Mouse (Mus musculus): ENCODE results near the gene Glrx5. TPM values are rescaled to one million over a fixed set of nuclear protein-coding genes. Genes with fewer than 3 reads are reported as not detected.
A peak's percentile ranks its signal among the peaks of the same experiment; 100 is the strongest.

Gene Glrx5
- polyA plus RNA-seq (2015; fragmentation: Nextera tagmentation; extraction: Ambion mirVana) = 138 and 154 TPM in 2 replicates

DNA sequence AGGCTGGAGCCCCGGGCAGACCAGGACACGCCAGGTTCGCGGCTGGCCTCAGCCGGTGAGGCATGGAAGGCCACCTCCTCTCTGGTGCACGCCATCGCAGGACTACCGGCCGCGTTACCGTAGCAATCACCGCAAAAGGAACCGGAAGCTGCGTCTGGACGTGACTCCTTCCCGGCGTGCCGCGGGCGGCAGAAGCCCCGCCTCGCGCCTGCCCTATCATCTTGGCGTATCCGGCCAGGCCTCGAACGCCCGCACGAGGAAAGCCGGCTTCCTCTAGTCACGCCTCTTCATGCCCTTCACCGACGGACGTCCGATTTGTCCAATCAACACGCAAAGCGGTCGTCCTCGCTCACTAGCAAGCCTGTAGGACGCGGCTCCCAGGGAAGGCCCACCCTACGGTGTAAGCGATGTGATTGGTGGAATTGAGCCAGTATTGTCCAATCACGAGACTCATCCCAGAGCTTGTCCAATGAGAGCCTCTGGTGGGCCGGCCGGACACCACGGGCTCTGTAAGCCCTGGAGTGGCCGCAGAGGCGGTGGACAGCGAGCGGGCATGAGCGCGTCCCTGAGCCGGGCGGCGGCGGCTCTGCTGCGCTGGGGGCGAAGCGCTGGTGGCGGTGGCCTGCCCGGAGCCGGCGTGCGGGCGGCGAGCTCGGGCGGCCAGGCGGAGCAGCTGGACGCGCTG is at the start of gene Glrx5:
Gene Glrx5, plus strand, starts transcription at position 542 of the 685 bp plus-strand sequence.
- Histone ChIP-seq H3K4me2 (ENCODE audit: low read length) (peak within 1 kb of the TSS; percentile 90), H3K9me3 (replicated peaks; ENCODE audit: control insufficient read depth, low read length, poor library complexity, severe bottlenecking) (no peaks in the 10 kb centered on the region), H3K27me3 (ENCODE audit: control insufficient read depth, insufficient read depth, low read depth, low read length) (no peaks in the 10 kb centered on the region), H3K9ac (ENCODE audit: low read depth, low read length) (peak within 1 kb of the TSS; percentile 84), H3K36me3 (ENCODE audit: control insufficient read depth, insufficient read depth, low read length) (peaks cover 10% of the 10 kb centered on the region), H3K27ac (ENCODE audit: low read length) (peak within 1 kb of the TSS; percentile 79), H3K4me3 (ENCODE audit: low read depth, low read length) (peak within 1 kb of the TSS; percentile 88), H3K4me1 (ENCODE audit: control insufficient read depth, insufficient read depth, low read length) (peaks cover 29% of the 10 kb centered on the region)
- under 1% methylated on average over 71 of the region's 72 CpGs for WGBS
- ATAC-seq = peak; percentile 99

DNA sequence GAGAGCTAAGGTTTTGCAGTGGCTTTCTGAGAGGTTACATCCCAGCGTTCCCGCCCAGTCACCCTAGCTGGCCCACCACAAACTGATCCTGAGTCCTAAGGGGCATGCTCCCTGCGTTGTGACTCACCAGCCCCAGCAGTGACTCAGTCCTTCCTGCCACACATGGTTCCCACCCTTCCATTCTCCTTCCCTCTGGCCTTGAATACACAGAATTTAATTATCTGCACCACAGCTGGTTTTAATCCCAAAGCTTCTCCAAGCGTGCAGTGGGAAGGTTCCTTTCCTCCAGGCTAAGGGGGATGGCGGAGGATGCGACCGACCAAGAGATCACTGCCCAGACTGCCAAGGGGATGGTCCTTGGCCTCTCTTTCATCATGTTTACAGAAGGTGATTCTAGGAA is 49.0 kb upstream of the Glrx5 start:
- Histone ChIP-seq H3K4me3 (ENCODE audit: low read depth, low read length) (no peak overlapping the region), H3K4me2 (ENCODE audit: low read length) (no peak overlapping the region), H3K4me1 (ENCODE audit: control insufficient read depth, insufficient read depth, low read length) (peaks cover 6% of the 10 kb centered on the region; the same call in 1 of the 2 replicates), H3K27me3 (ENCODE audit: control insufficient read depth, insufficient read depth, low read depth, low read length) (no peaks in the 10 kb centered on the region), H3K9me3 (replicated peaks; ENCODE audit: control insufficient read depth, low read length, poor library complexity, severe bottlenecking) (no peaks in the 10 kb centered on the region), H3K36me3 (ENCODE audit: control insufficient read depth, insufficient read depth, low read length) (no peaks in the 10 kb centered on the region), H3K27ac (ENCODE audit: low read length) (no peak overlapping the region), H3K9ac (ENCODE audit: low read depth, low read length) (no peak overlapping the region)
- WGBS = 40% methylated on average over 7 of the region's 7 CpGs
- ATAC-seq = no peak

DNA sequence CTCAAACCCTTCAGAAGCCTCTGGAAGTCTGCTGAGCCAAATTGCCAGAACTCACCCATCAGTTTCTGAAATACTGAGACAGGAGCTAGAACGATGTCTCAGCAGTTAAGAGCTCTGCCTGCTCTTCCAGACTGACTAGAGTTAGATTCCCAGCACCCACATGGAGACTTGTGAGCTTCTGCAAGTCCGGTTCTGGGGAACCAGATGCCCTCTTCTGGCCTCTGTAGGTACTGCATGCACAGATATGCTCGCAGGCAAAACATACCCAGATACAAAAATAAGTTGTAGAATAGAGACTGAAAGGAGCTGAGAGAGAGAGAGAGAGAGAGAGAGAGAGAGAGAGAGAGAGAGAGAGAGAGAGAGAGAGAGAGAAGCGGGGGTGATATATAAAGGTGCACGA is 47.4 kb upstream of the Glrx5 start:
- no peak overlapping the region for H3K4me3 ChIP-seq (ENCODE audit: low read depth, low read length)
- no peaks in the 10 kb centered on the region for H3K36me3 ChIP-seq (ENCODE audit: control insufficient read depth, insufficient read depth, low read length)
- no peaks in the 10 kb centered on the region for H3K27me3 ChIP-seq (ENCODE audit: control insufficient read depth, insufficient read depth, low read depth, low read length)
- H3K9ac ChIP-seq (ENCODE audit: low read depth, low read length) = no peak overlapping the region
- no peak overlapping the region for H3K27ac ChIP-seq (ENCODE audit: low read length)
- no peaks in the 10 kb centered on the region for H3K4me1 ChIP-seq (ENCODE audit: control insufficient read depth, insufficient read depth, low read length)
- H3K9me3 ChIP-seq (replicated peaks; ENCODE audit: control insufficient read depth, low read length, poor library complexity, severe bottlenecking) = no peaks in the 10 kb centered on the region
- ATAC-seq = no peak
- WGBS = 77% methylated on average over 5 of the region's 5 CpGs
- H3K4me2 ChIP-seq (ENCODE audit: low read length) = no peak overlapping the region

DNA sequence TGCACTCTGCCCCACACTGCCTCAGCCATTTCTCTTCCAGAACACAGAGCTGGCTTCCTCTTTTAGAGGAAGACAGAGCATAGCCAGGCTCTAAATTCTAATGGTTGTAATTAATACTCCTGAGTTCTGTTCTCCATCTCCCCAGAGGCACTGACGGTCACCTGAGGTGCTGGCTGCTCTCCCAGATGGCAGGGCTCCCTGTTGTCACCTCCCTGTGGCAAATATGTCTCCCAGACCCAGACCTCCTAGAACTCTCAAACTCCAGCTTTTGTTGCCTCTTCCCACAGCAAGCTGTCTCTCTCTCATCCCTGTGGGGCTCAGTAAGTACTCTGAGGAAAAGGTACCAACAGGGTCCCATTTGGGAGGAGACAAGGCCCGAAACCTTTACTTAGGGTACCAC is 46.5 kb upstream of the Glrx5 start:
- ATAC-seq = no peak
- no peak overlapping the region for H3K9ac ChIP-seq (ENCODE audit: low read depth, low read length)
- no peaks in the 10 kb centered on the region for H3K27me3 ChIP-seq (ENCODE audit: control insufficient read depth, insufficient read depth, low read depth, low read length)
- no peak overlapping the region for H3K4me2 ChIP-seq (ENCODE audit: low read length)
- no peaks in the 10 kb centered on the region for H3K9me3 ChIP-seq (replicated peaks; ENCODE audit: control insufficient read depth, low read length, poor library complexity, severe bottlenecking)
- 76% methylated on average over 2 of the region's 2 CpGs for WGBS
- no peaks in the 10 kb centered on the region for H3K4me1 ChIP-seq (ENCODE audit: control insufficient read depth, insufficient read depth, low read length)
- no peak overlapping the region for H3K4me3 ChIP-seq (ENCODE audit: low read depth, low read length)
- no peak overlapping the region for H3K27ac ChIP-seq (ENCODE audit: low read length)
- H3K36me3 ChIP-seq (ENCODE audit: control insufficient read depth, insufficient read depth, low read length) = no peaks in the 10 kb centered on the region

DNA sequence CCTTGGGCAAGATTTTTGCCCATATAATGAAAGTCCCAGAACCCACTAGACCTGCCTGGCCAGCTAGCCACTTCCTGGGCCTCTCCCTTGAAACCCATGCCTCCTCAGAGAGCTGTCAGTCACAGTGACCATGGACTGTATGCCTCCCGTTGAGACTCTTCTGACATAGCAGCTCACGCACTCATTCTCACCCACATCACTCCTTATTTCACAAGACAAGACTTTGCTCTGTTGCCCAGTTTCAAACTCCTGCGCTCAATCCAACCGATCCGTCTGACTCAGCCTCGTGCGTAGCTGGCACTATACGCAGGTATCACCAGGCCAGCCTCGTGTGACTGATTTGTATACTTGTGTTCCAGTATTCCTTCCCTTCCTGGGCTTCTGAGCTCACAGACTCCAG is 45.7 kb upstream of the Glrx5 start:
- 94% methylated on average over 9 of the region's 9 CpGs for WGBS
- Histone ChIP-seq H3K9me3 (replicated peaks; ENCODE audit: control insufficient read depth, low read length, poor library complexity, severe bottlenecking) (no peaks in the 10 kb centered on the region), H3K4me2 (ENCODE audit: low read length) (no peak overlapping the region), H3K4me1 (ENCODE audit: control insufficient read depth, insufficient read depth, low read length) (no peaks in the 10 kb centered on the region), H3K36me3 (ENCODE audit: control insufficient read depth, insufficient read depth, low read length) (no peaks in the 10 kb centered on the region), H3K27ac (ENCODE audit: low read length) (no peak overlapping the region), H3K9ac (ENCODE audit: low read depth, low read length) (no peak overlapping the region), H3K4me3 (ENCODE audit: low read depth, low read length) (no peak overlapping the region), H3K27me3 (ENCODE audit: control insufficient read depth, insufficient read depth, low read depth, low read length) (no peaks in the 10 kb centered on the region)
- ATAC-seq = no peak

- Histone ChIP-seq H3K4me3 (ENCODE audit: low read depth, low read length) (no peak overlapping the region), H3K4me1 (ENCODE audit: control insufficient read depth, insufficient read depth, low read length) (no peaks in the 10 kb centered on the region), H3K4me2 (ENCODE audit: low read length) (no peak overlapping the region), H3K36me3 (ENCODE audit: control insufficient read depth, insufficient read depth, low read length) (no peaks in the 10 kb centered on the region), H3K27me3 (ENCODE audit: control insufficient read depth, insufficient read depth, low read depth, low read length) (no peaks in the 10 kb centered on the region), H3K9ac (ENCODE audit: low read depth, low read length) (no peak overlapping the region), H3K9me3 (replicated peaks; ENCODE audit: control insufficient read depth, low read length, poor library complexity, severe bottlenecking) (no peaks in the 10 kb centered on the region), H3K27ac (ENCODE audit: low read length) (no peak overlapping the region)
- ATAC-seq = no peak
- WGBS = 41% methylated on average over 7 of the region's 7 CpGs
Observed at GRCm38 (mm10) chr12:104987936-104988335, 44.6 kb upstream of the Glrx5 start.

GRCm38 (mm10) chr12:104990741-104991454 is 41.6 kb upstream of the Glrx5 start:
- Histone ChIP-seq H3K9me3 (replicated peaks; ENCODE audit: control insufficient read depth, low read length, poor library complexity, severe bottlenecking) (no peaks in the 10 kb centered on the region), H3K9ac (ENCODE audit: low read depth, low read length) (no peak overlapping the region), H3K4me1 (ENCODE audit: control insufficient read depth, insufficient read depth, low read length) (no peaks in the 10 kb centered on the region), H3K4me3 (ENCODE audit: low read depth, low read length) (no peak overlapping the region), H3K27ac (ENCODE audit: low read length) (no peak overlapping the region), H3K27me3 (ENCODE audit: control insufficient read depth, insufficient read depth, low read depth, low read length) (no peaks in the 10 kb centered on the region), H3K4me2 (ENCODE audit: low read length) (no peak overlapping the region), H3K36me3 (ENCODE audit: control insufficient read depth, insufficient read depth, low read length) (no peaks in the 10 kb centered on the region)
- ATAC-seq = no peak
- WGBS = 87% methylated on average over 13 of the region's 13 CpGs

GRCm38 (mm10) chr12:104992123-104992741 is 40.3 kb upstream of the Glrx5 start:
- Histone ChIP-seq H3K27ac (ENCODE audit: low read length) (no peak overlapping the region), H3K36me3 (ENCODE audit: control insufficient read depth, insufficient read depth, low read length) (no peaks in the 10 kb centered on the region), H3K4me3 (ENCODE audit: low read depth, low read length) (no peak overlapping the region), H3K27me3 (ENCODE audit: control insufficient read depth, insufficient read depth, low read depth, low read length) (no peaks in the 10 kb centered on the region), H3K9ac (ENCODE audit: low read depth, low read length) (no peak overlapping the region), H3K9me3 (replicated peaks; ENCODE audit: control insufficient read depth, low read length, poor library complexity, severe bottlenecking) (no peaks in the 10 kb centered on the region), H3K4me1 (ENCODE audit: control insufficient read depth, insufficient read depth, low read length) (no peaks in the 10 kb centered on the region), H3K4me2 (ENCODE audit: low read length) (no peak overlapping the region)
- ATAC-seq = no peak
- 87% methylated on average over 10 of the region's 10 CpGs for WGBS

DNA sequence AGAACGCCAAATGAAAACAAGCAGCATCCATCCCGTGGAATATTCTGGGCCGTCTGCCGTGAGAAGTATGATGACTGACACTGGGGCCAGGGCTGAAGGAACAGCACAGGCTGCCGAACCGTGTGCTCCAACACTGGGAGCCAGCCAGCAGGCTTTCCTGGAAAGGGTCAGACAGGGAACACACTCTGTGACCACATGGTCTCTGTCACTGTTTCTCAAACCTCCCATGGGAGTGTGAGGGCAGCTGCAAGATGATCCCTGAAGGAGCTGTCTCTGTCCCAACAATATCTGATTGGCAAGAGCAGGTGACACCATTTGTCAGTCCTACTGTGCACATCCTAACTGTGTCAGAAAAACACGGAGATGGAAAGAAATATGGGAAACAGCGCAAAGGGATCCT is 39.6 kb upstream of the Glrx5 start:
- Histone ChIP-seq H3K4me1 (ENCODE audit: control insufficient read depth, insufficient read depth, low read length) (no peaks in the 10 kb centered on the region), H3K4me2 (ENCODE audit: low read length) (no peak overlapping the region), H3K9ac (ENCODE audit: low read depth, low read length) (no peak overlapping the region), H3K27ac (ENCODE audit: low read length) (no peak overlapping the region), H3K36me3 (ENCODE audit: control insufficient read depth, insufficient read depth, low read length) (no peaks in the 10 kb centered on the region), H3K4me3 (ENCODE audit: low read depth, low read length) (no peak overlapping the region), H3K9me3 (replicated peaks; ENCODE audit: control insufficient read depth, low read length, poor library complexity, severe bottlenecking) (no peaks in the 10 kb centered on the region), H3K27me3 (ENCODE audit: control insufficient read depth, insufficient read depth, low read depth, low read length) (no peaks in the 10 kb centered on the region)
- no peak for ATAC-seq
- 89% methylated on average over 8 of the region's 8 CpGs for whole genome bisulfite sequencing

Measured in midbrain, embryonic 16.5 days (tissue).